Mouse (Mus musculus) CH12F3 (cell line): ENCODE measurements around the gene Etfdh.

Source experiments
- in situ Hi-C: fragments of 300-500 bp; cut with MboI; formaldehyde crosslinking; loops from 2 replicates; pipeline ENCODE4 v1.14.3; 2020; ENCODE audit warnings: low sequenced_read_pairs

Etfdh gene

DNA sequence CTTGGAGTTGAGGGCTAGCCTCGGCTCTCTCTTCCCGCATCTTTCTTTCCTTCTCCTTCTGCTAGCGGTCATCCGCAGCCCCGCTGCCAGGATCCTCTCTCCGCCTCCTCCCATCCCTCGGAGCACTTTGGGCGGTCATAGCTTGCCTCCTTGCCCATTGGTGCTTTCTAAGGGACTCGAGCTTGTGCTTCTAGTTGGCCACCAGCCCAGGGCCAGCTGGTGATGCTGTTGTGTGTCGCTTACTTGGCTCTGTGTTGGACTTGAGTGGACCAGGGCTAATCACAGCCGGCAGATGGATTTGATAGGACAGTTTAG, at the start of gene Etfdh:
TSS of gene Etfdh (minus strand) at position 85 of the 315 bp plus-strand sequence.
- in situ Hi-C loops: no loop called here

DNA sequence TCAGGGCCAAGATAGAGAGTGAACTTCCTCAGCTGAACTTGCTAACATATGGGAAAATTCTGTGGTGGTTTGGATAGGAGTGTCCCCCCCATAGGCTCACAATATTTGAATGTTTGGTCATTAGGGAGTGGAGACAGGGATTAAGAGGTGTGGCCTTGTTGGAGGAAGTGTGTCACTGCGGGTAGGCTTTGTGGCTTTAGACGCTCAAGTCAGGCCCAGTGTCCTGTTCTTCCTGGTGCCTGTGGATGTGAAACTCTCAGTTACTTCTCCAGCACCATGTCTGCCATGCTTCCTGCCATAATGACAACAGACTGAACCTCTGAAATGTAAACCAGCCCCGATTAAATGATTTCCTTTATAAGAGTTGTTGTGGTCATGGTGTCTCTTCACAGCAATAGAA, 47.1 kb upstream of the Etfdh start:
- in situ Hi-C loops: no loop called here

DNA sequence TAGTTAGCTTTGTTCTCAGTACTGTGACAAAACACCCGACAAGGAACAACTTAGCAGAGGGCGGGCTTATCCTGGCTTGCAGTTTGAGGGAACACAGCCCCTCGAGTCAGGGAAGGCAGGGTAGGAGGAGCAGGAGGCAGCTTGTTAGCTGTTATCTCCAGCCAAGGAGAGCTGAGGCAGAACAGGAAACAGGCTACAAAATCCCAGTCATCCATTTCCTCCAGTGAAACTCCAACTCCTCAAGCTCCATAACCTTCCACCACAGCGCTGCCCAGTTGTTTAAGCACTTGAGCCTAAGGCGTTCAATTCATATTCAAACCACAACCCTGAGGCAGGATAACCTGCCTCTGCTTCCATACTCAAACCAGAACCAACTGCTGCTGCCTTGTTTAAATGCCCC, 45.3 kb upstream of the Etfdh start:
- in situ Hi-C loops: no loop called here

- in situ Hi-C loops: no loop called here
These were observed 43.8 kb upstream of the Etfdh start for GRCm38 (mm10) chr3:79673082-79673481.

DNA sequence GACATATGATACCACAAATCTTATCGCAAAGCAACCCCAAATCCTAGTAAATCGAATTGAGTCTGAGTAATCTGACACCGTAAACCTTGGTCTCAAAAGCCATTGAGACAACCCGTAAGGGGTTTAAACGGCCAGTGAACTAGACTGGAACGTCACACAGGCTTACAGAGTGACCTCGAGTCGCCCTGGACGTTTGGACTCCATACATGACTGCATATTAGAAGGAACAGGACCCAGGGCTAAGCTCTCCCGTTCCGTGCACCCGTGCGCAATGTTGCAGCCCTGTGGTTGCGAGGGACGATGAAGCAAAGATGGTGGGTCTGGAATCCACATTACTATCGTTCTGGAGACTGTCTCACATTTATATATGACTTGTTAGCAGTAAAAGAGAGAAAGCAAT, 42.9 kb upstream of the Etfdh start:
- in situ Hi-C loops: no loop called here

DNA sequence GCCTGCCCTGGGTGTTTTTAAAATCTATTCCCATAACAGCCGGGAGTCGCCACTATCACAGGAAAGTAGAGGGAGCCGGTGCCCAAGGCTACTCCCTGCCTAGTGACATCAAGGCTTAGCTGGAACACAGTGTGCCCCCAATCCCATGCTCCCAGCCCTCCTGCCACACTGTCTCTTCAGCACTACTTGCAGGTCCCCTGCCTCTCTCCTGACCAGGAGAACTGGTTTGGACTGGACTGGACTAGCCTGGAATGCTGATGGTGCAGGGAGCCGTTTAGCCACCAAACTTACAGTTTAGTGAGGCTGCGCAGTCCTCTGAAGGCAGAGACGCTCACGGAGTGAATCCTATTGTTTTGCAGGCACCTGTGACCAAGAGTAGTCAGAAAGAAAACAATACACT, 41.3 kb upstream of the Etfdh start:
- in situ Hi-C loops: no loop called here

- in situ Hi-C loops: loop anchor here (5.0 kb wide), 1 partner anchor 147 kb away; no protein-coding TSS in a partner anchor
These were observed 35.6 kb upstream of the Etfdh start for GRCm38 (mm10) chr3:79664787-79665408.

GRCm38 (mm10) chr3:79656682-79657081, 27.4 kb upstream of the Etfdh start:
- in situ Hi-C loops: no loop called here

DNA sequence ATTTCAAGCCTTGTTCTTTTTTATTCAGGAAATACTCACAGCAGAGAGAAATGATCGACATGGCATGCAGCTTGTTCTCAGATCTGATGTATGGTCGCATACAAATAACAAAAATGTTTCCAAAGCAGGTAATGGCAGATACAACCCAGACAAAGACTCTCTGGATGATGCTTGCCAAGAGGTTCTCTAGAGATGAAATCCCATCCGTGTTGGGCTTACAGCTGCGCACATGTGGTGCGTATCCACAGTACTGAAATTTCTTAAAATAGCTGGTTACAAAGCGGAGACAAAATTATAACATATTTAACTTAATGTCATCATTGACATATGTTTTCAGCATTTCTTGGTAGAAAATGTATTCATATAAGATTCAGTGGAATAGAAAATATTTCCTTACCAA, 22.8 kb upstream of the Etfdh start:
- in situ Hi-C loops: no loop called here

- in situ Hi-C loops: no loop called here
These were observed 512 bp downstream of the Etfdh start, which contains the start of gene 4930579G24Rik for GRCm38 (mm10) chr3:79628561-79629415. TSS of gene 4930579G24Rik (plus strand) at chr3:79629079.

GRCm38 (mm10) chr3:79628182-79628560, 1.1 kb downstream of the Etfdh start:
- in situ Hi-C loops: no loop called here

DNA sequence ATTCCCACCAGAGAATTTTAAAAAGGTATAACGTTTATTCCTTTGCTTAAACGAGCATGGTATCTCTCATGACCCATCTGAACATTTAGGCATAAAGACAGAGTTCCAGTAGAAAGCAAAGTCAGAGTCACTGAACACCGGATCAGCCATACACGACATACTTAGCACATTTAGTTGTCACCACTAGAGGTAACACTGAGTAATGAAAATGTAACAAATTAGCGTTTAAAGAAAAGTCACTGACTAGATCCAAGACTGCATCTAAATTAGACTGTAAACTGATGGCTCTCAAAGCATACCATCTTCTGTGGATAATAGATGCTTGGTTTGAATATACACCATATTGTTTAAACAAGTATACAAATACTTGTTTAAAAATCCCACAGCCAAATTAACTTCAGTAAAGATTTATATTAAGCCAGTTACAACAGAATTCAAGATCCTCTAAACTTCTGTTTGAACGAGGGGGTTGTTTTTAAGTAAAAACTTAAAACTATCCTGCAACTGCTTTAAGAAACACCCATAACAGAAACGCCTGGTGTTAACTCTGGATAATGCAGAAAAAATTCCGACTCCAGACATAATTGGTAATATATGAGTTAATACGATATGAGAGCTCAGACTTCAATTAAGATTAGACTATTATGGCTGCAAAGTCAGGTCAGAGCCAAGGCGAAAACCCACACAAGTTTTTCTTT, 1.7 kb downstream of the Etfdh start:
- in situ Hi-C loops: no loop called here

DNA sequence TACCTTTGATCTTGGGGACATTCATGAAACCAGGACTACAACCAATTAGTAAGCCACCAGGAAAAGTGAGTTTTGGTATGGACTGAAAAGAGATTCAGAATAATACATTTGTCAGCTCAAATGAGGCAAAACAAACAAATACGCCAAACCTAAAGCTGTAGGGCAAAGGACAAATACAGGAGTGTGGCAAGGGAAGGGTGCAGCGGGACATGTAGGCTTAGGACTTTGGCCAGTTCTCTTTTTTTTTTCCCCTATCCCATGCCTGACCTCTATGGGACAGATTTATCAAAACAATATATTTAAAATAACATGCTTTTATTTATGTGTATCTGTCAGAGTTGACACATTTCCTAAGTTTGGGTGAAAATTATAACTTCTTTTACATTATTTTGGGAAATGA, 19.4 kb downstream of the Etfdh start:
- in situ Hi-C loops: no loop called here

DNA sequence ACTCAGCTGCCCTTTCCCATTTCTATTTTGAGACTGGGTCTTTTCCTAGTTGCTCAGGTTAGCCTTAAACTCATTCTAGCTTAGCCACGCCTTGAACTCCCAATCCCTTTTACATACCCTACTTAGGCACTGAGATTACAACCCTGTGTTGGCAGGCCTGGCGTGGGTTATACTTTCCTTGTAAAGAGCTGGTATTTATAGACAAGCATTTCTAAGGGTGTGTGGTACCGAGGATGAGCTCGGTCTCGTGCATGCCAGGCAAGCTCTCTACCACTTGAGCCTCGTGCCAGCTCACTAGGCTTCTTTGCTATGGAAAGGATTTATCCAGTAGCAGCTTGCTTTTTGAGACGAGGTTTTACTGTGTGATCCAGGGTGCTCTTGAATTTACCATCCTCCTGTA, 33.8 kb downstream of the Etfdh start:
- in situ Hi-C loops: no loop called here

GRCm38 (mm10) chr3:79591793-79592471, 37.4 kb downstream of the Etfdh start:
- in situ Hi-C loops: no loop called here

DNA sequence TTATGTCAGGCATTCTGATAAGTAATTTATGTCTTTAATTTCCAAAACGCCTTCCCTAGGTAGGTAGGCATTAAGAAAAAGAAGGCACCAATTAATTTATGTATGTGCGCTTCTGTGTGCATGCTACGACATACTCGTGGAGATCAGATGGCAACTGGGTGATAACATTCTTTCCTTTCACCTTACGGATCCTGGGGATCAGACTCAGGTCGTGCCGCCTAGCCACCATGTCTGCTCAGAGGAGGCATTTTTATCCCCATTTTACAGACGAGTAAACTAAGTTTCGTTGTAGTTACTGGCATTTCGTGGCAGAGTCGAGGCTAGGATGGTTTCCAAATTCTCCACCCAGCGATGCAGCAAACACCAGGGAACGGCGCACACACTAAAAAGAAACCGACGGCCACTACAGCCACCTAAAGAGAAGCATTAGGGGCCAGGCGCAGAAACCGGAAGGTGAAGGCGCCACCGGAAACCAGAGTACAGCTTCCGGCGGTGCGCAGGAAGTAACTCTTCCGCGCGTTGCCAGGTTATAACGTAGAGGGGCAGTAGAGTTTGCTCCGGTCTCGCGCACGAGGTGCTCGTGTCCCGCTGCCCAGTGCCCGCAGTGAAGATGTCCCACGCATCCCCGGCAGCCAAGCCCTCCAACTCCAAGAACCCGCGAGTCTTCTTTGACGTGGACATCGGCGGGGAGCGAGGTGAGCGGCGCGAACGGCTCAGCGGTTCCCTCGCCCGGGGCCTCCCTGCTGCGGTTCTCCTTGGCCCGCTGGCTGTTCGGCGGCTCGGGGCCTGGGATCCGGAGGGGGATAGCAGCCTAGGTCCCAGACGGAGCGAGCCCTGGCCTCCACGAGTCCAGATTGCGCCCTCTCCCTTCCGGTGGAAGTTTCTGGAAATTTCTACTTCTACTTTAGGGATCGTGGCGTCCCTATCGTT, 38.2 kb downstream of the Etfdh start, which contains the start of gene Ppid:
TSS of gene Ppid (plus strand) at position 480 of the 930 bp plus-strand sequence.
- in situ Hi-C loops: no loop called here

- in situ Hi-C loops: loop anchor here (10.0 kb wide), 2 partner anchors 365 to 635 kb away; no protein-coding TSS in a partner anchor
These were observed 39.6 kb downstream of the Etfdh start for GRCm38 (mm10) chr3:79589671-79590070.

DNA sequence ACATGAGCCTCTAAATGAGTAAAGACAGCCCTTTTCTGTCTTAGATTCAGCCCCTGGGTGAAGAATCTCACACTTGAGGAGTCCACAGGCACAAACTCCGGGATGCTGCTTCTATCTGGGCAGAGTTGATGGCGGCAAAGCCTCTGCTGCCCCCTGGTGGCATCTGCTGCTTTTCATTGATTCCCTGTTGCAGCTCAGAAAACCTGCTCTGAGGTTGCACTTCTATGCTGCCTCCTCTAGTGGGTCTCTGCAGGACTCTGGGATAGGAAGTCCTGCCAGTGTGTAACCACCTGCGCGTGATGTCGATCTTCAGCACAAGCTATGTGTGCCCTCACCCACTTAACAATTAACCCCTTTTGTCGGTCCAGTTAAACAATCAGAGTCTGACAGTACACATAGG, 42.5 kb downstream of the Etfdh start:
- in situ Hi-C loops: loop anchor here (10.0 kb wide), 2 partner anchors 362 to 632 kb away; no protein-coding TSS in a partner anchor

GRCm38 (mm10) chr3:79579891-79580575, 49.3 kb downstream of the Etfdh start:
- in situ Hi-C loops: loop anchor here (10.0 kb wide), 2 partner anchors 355 to 625 kb away; no protein-coding TSS in a partner anchor
